Mouse (Mus musculus) CD8-positive naive resting alpha-beta T cell, adult 57 days (primary cell): Measurements from ENCODE around the gene Reep3. TPM values are rescaled to one million over a fixed set of nuclear protein-coding genes. Genes with fewer than 3 reads are reported as not detected.

Experiments
- total RNA-seq: library from RNA; stranded (reverse); gene quantifications from one replicate; pipeline ENCODE4 v1.2.4, GENCODE M21; 2023

The Reep3 gene
- total RNA-seq = 17.1 TPM

DNA sequence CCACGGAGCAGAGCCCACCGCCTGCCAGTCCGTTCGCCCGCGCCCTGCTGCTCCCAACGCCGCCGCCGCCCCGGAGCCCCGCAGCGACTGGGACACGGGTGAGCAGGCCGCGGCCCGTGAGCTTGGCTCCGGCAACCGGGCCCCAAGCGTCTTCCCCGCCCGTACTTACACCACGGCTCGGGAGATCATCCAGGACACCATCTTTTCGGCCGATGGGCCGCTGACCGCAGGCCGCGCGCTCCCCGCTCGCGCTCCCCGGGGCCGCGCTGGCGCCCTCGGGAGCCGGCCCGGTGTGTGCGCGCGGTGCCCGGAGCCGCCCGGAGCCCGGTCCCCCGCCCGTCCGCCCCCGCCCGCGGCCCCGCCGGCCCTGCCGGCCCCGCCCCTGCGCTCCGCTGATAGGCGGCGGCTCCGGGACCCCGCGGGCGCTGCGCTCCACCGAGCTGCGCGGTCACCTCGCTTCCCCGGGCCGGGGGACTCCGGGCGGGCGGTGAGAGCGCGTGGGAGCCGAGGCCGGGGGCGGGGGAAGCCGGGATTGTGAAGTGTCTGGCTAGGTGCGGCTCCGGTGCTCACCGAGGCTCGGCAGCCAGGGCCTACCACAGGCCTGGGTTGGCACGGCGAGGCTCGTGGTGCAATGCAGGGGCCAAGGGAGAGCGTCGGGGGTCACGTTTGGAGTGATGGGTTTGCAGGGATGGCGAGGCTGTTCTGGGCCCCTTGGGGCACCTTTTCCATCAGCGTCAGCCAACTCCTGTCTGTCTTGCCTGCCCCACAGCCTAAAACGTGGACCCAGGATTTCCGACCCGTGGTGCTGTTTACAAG is at the start of gene Reep3:
Gene Reep3 (minus strand): TSS at position 325 of the 816 bp plus-strand sequence.

DNA sequence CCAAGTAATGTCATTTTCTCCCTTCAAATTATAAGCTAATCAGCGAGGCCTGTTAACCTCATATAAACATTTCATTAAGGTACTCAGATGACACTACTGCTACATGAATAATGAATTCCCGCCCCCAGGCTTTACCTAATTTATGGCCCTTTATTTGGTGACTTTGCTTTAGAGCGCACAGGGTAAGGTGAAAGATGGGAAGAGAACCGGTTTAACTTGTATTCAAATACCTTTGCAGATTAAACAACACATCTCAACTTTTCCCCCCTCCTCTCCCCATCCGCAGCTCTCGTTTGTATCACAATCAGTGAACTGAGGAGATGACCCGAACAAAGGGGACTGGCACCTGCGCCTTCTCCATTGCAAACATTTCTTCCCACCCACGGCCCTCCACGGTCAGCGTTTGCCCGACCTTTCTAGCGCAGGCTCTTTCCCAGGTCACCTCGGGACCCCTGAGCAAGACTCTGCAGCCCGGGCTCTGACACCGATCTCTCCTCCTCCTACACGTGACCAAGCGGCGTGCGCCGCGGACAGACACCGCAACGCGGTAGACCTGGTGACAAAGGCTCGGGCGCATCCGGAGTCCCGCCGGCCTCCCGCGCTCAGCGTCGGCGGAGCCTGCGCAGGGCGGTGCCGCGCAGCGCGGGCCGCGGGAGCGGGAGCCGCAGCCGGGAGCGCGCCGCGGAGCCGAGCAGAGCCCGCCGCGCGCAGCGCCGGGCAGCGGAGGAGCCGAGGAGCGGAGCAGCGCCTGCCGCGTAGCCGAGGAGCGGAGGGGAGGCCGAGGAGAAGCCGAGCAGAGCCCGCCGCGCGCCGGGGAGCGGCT is 736 bp downstream of the Reep3 start, which contains the start of gene Jmjd1c:
Gene Jmjd1c (plus strand): TSS at position 328 of the 823 bp plus-strand sequence.

Other genes with a start within 250 kb of the Reep3 start
- 234 TPM for gene Jmjd1c, start 820 bp downstream of the Reep3 start, total RNA-seq
- 20.4 TPM for gene Nrbf2, start 188.4 kb upstream of the Reep3 start, total RNA-seq